Mouse (Mus musculus) mature B cell (primary cell): ENCODE measurements around the gene Mtrex.

ENCODE experiments used
- in situ Hi-C: fragments of 300-500 bp; cut with MboI; formaldehyde crosslinking; loops from 2 replicates; pipeline ENCODE4 v1.14.3; 2019

The Mtrex gene

DNA sequence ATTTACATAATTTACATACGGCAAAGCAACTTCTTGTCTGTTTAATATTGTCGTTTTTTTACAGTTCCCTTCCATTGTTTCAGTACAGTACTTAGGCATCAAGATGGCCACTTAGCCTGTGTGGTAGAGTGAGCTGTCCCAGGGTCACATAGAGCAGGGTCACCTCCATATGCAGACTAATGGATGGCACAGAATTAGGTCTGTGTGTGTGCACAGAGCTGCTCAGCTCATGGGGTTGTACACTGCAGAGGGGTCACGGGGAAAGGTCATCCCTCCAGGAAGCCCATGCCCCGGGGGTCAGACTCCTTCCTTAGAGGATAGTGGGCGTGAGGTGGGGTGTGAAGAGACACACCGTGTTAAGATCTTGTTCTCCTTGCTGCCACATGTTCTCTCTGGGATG is 101.7 kb downstream of the Mtrex start:
- in situ Hi-C loops: no loop called here

- in situ Hi-C loops: no loop called here
These were observed 103.1 kb downstream of the Mtrex start for GRCm38 (mm10) chr13:112823911-112824648.

GRCm38 (mm10) chr13:112823236-112823910 is 103.8 kb downstream of the Mtrex start:
- in situ Hi-C loops: no loop called here

GRCm38 (mm10) chr13:112822413-112822812 is 104.8 kb downstream of the Mtrex start:
- in situ Hi-C loops: no loop called here

- in situ Hi-C loops: no loop called here
These were observed 109.1 kb downstream of the Mtrex start for GRCm38 (mm10) chr13:112818125-112818524.
